Mouse (Mus musculus) forebrain, embryonic 15.5 days (tissue): Measurements from ENCODE around the gene Cryba4. TPM values are rescaled to one million over a fixed set of nuclear protein-coding genes. Genes with fewer than 3 reads are reported as not detected.

ENCODE experiments used
- ATAC-seq: fragments of 200-750 bp; cut with Nextera tagmentation; replicated peaks from 2 replicates; pipeline ENCODE4 v1.8.0; 2017; ENCODE audit warnings: mild to moderate bottlenecking, moderate TSS enrichment, moderate library complexity
- H3K27ac ChIP-seq: fragments of 300-500 bp; sonication (generic); replicated peaks from 2 replicates; pipeline ENCODE4 v1.5.1; 2015; ENCODE audit warnings: mild to moderate bottlenecking, inconsistent platforms
- H3K27me3 ChIP-seq: fragments of 300-500 bp; sonication (generic); 2 replicates; pipeline ENCODE4 v1.6.1; 2015; ENCODE audit warnings: inconsistent platforms
- H3K36me3 ChIP-seq: fragments of 300-500 bp; sonication (generic); 2 replicates; pipeline ENCODE4 v1.6.1; 2015; ENCODE audit warnings: mild to moderate bottlenecking, inconsistent platforms
- H3K4me1 ChIP-seq: fragments of 300-500 bp; sonication (generic); 2 replicates; pipeline ENCODE4 v1.6.1; 2015; ENCODE audit warnings: inconsistent platforms
- H3K4me2 ChIP-seq: fragments of 300-500 bp; sonication (generic); replicated peaks from 2 replicates; pipeline ENCODE4 v1.6.1; 2015; ENCODE audit warnings: mild to moderate bottlenecking, inconsistent platforms
- H3K4me3 ChIP-seq: fragments of 300-500 bp; sonication (generic); 2 replicates; pipeline ENCODE4 v1.5.1; 2015; ENCODE audit warnings: mild to moderate bottlenecking, inconsistent platforms
- H3K9ac ChIP-seq: fragments of 300-500 bp; sonication (generic); replicated peaks from 2 replicates; pipeline ENCODE4 v1.6.1; 2015; ENCODE audit warnings: mild to moderate bottlenecking, inconsistent platforms
- H3K9me3 ChIP-seq: fragments of 300-500 bp; sonication (generic); 2 replicates; pipeline ENCODE4 v1.6.1; 2016; ENCODE audit warnings: inconsistent platforms
- WGBS: fragments of 180-500 bp; shearing (Covaris S2); methylation state at CpG from one replicate; pipeline ENCODE4 v1.1.7; 2015; ENCODE audit warnings: mixed read lengths; 5-methylcytosine and 5-hydroxymethylcytosine counted together
- polyA plus RNA-seq: library from polyadenylated mRNA; unstranded; fragments of >200 nt; fragmentation: Nextera tagmentation; extraction: Ambion mirVana; gene quantifications from 2 replicates; pipeline ENCODE4 v1.2.1, GENCODE M21; 2015

The Cryba4 gene
- polyA plus RNA-seq, 1 experiment from 2014 or later = 1.6 TPM

DNA sequence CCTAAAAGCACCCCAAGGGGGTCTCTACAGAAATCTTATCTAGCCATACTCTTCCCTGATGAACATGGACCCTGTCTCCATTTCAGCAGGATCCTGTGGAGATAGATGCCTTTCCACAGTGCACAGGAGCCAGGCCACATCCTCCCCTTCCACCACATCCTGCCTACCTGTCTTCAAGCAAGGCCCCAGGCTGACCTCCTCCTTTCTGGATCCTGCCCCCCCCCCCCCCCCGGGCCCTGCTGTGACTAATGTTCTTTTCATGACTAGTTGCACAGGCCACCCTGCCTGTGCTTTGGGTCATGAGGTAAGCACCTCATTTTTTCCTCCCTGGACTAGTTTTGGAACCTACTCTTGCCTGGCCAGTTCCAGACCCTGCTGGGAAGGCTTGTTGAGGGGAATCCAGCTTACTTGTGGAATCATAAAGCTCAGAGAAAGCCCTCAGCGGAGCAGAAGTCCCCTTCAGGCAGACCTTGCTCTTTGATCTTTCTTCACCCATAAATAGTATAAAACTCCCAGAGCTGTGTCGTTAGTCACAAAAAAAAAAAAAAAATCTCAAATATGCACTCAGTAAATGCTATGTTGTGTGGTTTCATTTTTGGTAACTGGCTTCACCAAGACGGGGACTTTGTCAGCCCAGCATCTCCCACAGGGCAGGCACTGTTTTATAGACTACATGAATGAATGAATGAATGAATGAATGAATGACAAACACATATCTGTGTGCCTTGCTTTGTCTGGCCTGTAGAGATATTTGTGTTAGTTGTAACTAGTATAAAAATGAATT, 22.9 kb upstream of the Cryba4 start:
- Histone ChIP-seq H3K9me3 (no peaks in the 10 kb centered on the region), H3K9ac (no peak overlapping the region), H3K36me3 (no peaks in the 10 kb centered on the region), H3K27me3 (no peaks in the 10 kb centered on the region), H3K4me1 (peaks cover 25% of the 10 kb centered on the region), H3K27ac (no peak overlapping the region), H3K4me2 (peak overlapping the region; percentile 41), H3K4me3 (peak overlapping the region; percentile 54)
- WGBS = 56% methylated on average over 4 of the region's 4 CpGs
- ATAC-seq = no peak

DNA sequence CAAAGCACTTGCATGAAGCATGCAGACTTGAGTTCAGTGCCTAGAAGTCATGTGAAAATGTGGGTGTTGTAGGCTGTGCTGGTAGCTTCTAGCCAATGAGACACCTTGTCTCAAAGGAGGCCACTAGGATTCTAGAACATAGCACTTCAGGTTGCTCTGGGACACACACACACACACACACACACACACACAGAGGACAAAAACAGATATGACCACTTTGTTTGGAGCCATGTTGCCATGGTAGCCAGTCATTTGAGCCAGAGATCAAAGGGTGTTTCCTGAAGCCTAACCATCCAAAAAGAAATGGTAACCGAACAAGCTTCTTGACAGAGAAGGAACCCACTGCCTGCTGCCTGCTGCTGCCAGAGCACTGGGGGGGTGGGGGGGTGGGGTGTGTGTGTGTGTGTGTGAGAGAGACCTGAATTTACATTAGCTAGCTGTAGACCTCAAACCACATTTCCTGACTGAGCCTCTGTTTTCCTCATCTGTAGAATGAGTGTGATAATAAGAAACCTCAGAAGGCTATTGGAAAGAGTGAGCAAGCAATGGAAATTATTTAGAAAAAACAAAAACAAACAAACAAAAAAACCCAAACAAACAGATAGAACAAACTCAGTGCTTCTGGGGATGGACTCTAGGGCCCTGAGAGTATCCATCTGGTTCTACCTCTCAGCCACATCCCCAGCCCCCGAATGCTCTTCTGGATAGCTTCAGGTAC, 21.6 kb upstream of the Cryba4 start:
- Histone ChIP-seq H3K4me1 (peaks cover 25% of the 10 kb centered on the region), H3K27me3 (no peaks in the 10 kb centered on the region), H3K36me3 (no peaks in the 10 kb centered on the region), H3K9ac (no peak overlapping the region), H3K4me3 (no peak overlapping the region), H3K9me3 (no peaks in the 10 kb centered on the region), H3K27ac (no peak overlapping the region), H3K4me2 (no peak overlapping the region)
- ATAC-seq = no peak
- 54% methylated on average over 2 of the region's 2 CpGs for WGBS

GRCm38 (mm10) chr5:112272934-112273333, 20.6 kb upstream of the Cryba4 start:
- WGBS = 90% methylated on average over 2 of the region's 2 CpGs
- no peak for ATAC-seq

GRCm38 (mm10) chr5:112270764-112271541, 18.6 kb upstream of the Cryba4 start:
- Histone ChIP-seq H3K27me3 (no peaks in the 10 kb centered on the region), H3K4me1 (peaks cover 12% of the 10 kb centered on the region), H3K4me3 (no peak overlapping the region), H3K4me2 (no peak overlapping the region), H3K36me3 (no peaks in the 10 kb centered on the region), H3K9me3 (no peaks in the 10 kb centered on the region), H3K27ac (peak overlapping the region; percentile 20), H3K9ac (no peak overlapping the region)
- WGBS = 37% methylated on average over 24 of the region's 24 CpGs
- no peak for ATAC-seq

More at GRCm38 (mm10) chr5:112272934-112273333, 20.6 kb upstream of the Cryba4 start:
- Histone ChIP-seq H3K4me3 (no peak overlapping the region), H3K27me3 (no peaks in the 10 kb centered on the region), H3K27ac (no peak overlapping the region), H3K9me3 (no peaks in the 10 kb centered on the region), H3K4me2 (no peak overlapping the region), H3K9ac (no peak overlapping the region), H3K4me1 (peaks cover 22% of the 10 kb centered on the region), H3K36me3 (no peaks in the 10 kb centered on the region)

- no peak for ATAC-seq
- 69% methylated on average over 9 of the region's 9 CpGs for WGBS
- no peak overlapping the region for H3K4me3 ChIP-seq
- no peak overlapping the region for H3K4me2 ChIP-seq
- H3K27me3 ChIP-seq = no peaks in the 10 kb centered on the region
- H3K9ac ChIP-seq = no peak overlapping the region
- H3K9me3 ChIP-seq = no peaks in the 10 kb centered on the region
- peaks cover 8% of the 10 kb centered on the region for H3K4me1 ChIP-seq
- H3K36me3 ChIP-seq = no peaks in the 10 kb centered on the region
- no peak overlapping the region for H3K27ac ChIP-seq
Observed at GRCm38 (mm10) chr5:112266011-112266777, 13.9 kb upstream of the Cryba4 start.

GRCm38 (mm10) chr5:112265515-112265914, 13.2 kb upstream of the Cryba4 start:
- Histone ChIP-seq H3K4me1 (0 out of 2 replicates have a peak, but pooled peaks cover 3% of the 10 kb centered on the region), H3K9me3 (no peaks in the 10 kb centered on the region), H3K27ac (no peak overlapping the region), H3K4me3 (no peak overlapping the region), H3K36me3 (no peaks in the 10 kb centered on the region), H3K9ac (no peak overlapping the region), H3K27me3 (no peaks in the 10 kb centered on the region), H3K4me2 (no peak overlapping the region)
- no peak for ATAC-seq
- WGBS = 9% methylated on average over 10 of the region's 10 CpGs

- Histone ChIP-seq H3K9me3 (no peaks in the 10 kb centered on the region), H3K4me3 (no peak overlapping the region), H3K4me2 (no peak overlapping the region), H3K9ac (no peak overlapping the region), H3K27ac (no peak overlapping the region), H3K4me1 (0 out of 2 replicates have a peak, but pooled peaks cover 3% of the 10 kb centered on the region), H3K27me3 (no peaks in the 10 kb centered on the region), H3K36me3 (no peaks in the 10 kb centered on the region)
- WGBS = 81% methylated on average over 5 of the region's 5 CpGs
- no peak for ATAC-seq
Observed at GRCm38 (mm10) chr5:112265110-112265509, 12.8 kb upstream of the Cryba4 start.

- Histone ChIP-seq H3K9me3 (no peaks in the 10 kb centered on the region), H3K9ac (no peak overlapping the region), H3K36me3 (no peaks in the 10 kb centered on the region), H3K27me3 (no peaks in the 10 kb centered on the region), H3K27ac (no peak overlapping the region), H3K4me3 (no peak overlapping the region), H3K4me2 (no peak overlapping the region), H3K4me1 (0 out of 2 replicates have a peak, but pooled peaks cover 3% of the 10 kb centered on the region)
- no peak for ATAC-seq
- 86% methylated on average over 7 of the region's 7 CpGs for WGBS
Observed at GRCm38 (mm10) chr5:112264099-112264498, 11.8 kb upstream of the Cryba4 start.

DNA sequence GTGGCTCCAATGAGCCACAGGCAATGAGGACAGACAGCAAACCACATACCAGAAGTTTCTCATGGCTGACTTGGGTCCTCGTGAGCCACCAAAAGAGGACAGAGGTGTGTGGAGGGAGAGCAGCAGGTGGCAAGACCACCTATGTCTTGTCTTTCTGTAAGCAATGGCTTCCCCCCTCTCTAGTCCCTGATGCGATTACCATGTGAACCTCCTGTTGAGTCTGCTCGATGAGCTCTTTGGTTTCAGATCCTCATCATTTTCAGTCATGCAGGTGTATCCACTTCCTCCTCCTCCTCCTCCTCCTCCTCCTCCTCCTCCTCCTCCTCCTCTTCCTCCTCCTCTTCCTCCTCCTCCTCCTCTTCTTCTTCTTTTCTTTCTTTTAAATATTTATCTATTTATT, 8.5 kb upstream of the Cryba4 start:
- WGBS = 77% methylated on average over 3 of the region's 3 CpGs
- H3K27me3 ChIP-seq = no peaks in the 10 kb centered on the region
- H3K27ac ChIP-seq = no peak overlapping the region
- H3K9me3 ChIP-seq = no peaks in the 10 kb centered on the region
- H3K4me1 ChIP-seq = 0 out of 2 replicates have a peak, but pooled peaks cover 4% of the 10 kb centered on the region
- H3K4me3 ChIP-seq = no peak overlapping the region
- H3K4me2 ChIP-seq = no peak overlapping the region
- H3K9ac ChIP-seq = no peak overlapping the region
- no peaks in the 10 kb centered on the region for H3K36me3 ChIP-seq
- no peak for ATAC-seq

GRCm38 (mm10) chr5:112259862-112260650, 7.7 kb upstream of the Cryba4 start:
- Histone ChIP-seq H3K27me3 (no peaks in the 10 kb centered on the region), H3K4me2 (no peak overlapping the region), H3K36me3 (no peaks in the 10 kb centered on the region), H3K27ac (no peak overlapping the region), H3K9ac (no peak overlapping the region), H3K4me1 (peaks cover 9% of the 10 kb centered on the region), H3K9me3 (no peaks in the 10 kb centered on the region), H3K4me3 (no peak overlapping the region)
- 89% methylated on average over 16 of the region's 16 CpGs for WGBS
- no peak for ATAC-seq

GRCm38 (mm10) chr5:112257896-112258295, 5.6 kb upstream of the Cryba4 start:
- Histone ChIP-seq H3K27me3 (no peaks in the 10 kb centered on the region), H3K4me1 (peaks cover 21% of the 10 kb centered on the region), H3K9ac (no peak overlapping the region), H3K4me3 (no peak overlapping the region), H3K4me2 (no peak overlapping the region), H3K9me3 (no peaks in the 10 kb centered on the region), H3K36me3 (no peaks in the 10 kb centered on the region), H3K27ac (no peak overlapping the region)
- 90% methylated on average over 3 of the region's 3 CpGs for WGBS
- no peak for ATAC-seq
